Mouse (Mus musculus): ENCODE results near the gene Galnt5.
A peak's percentile ranks its signal among the peaks of the same experiment; 100 is the strongest.

The Galnt5 gene

DNA sequence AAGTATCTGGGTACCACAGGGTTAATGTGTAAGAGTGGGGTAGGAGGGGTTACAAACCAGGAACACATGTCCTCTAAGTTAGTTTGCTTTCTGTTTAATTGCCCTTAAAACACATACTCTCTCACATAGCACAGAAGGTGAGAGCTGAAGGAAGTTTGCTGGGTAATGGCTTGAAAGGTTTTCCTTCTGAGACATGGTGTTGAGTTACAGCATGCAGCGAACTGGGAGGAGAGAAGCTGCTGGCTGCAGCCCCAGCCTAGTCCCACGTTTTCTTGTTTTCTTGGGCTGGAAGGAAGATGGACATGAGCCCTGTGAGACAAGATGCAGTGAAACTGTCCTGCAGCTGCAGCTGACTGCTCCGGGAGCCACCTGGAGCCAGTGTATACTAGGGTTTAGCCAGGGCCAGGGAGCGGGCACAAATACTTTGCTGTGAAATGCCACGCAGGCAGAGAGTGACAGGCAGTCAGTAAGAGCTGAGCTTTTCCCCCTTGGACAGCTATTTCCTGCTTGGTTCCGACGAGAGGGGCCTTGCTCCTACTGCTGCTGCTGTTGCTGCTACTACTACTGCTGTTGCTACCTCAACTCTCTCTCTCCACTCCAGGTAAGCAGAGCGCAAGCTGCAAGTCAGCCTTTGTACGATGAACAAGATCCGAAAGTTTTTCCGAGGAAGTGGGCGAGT is at the start of gene Galnt5:
Galnt5 (plus strand) TSS at position 133 of the 679 bp plus-strand sequence.
- DNase-seq (ENCODE audit: low read depth, low spot score) = peak; percentile 30

DNA sequence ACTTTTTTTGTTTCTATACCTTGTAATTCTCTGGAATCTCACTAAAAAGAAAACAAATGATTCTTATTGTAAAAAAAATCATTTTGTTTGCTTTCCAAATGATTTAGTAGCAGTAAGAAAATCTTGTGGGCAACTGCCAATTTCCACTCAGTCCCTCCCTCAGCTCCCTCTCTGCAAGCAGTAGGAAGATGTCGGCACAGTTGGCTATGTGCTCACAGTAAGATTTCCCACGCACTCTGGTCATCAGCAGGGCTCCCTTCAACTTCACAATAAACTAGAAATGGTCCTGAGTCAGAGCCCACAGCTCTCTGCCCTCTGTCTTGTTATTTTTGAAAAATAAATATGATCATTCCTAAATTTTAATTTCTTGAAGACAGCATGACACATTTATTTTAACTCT is 46.1 kb upstream of the Galnt5 start:
- DNase-seq (ENCODE audit: low read depth, low spot score) = no peak

DNA sequence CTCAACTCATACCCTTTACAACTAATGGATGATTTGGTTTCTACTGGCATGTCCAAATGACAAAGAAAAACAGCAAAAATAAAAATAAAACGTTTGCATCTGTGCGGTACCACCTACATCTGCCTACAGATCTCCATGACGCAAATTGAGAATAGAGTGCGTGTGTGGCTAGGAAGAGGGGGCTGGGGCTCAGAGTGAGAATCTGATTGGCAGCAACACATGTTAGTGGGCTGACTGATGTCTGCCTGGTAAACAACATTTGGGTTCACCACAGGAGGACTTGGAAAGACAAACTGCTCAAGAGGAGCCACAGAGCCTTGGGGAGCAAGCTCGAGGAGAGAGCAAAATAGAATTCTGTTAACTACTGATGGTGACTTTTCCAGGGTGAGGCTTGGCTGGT is 36.9 kb upstream of the Galnt5 start:
- no peak for DNase-seq (ENCODE audit: low read depth, low spot score)

DNA sequence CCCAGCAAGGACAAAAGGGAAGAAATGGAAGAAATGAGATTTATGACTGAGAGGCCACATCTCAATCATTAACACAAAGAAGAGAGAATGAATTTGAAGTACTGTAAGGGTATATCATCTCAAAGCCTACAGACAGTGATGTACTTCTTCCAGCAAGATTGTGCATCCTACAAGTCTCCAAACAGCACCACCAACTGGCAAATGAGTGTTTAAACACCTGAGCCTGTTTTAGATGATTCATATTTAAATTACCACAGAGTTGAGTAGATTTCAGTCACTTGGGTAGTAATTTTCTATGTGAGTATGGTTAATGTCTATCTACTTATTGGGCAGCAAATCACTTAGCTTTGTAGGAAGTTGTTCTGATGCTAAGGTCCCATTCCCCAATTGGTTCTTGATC is 15.4 kb upstream of the Galnt5 start:
- DNase-seq (ENCODE audit: low read depth, low spot score) = no peak

DNA sequence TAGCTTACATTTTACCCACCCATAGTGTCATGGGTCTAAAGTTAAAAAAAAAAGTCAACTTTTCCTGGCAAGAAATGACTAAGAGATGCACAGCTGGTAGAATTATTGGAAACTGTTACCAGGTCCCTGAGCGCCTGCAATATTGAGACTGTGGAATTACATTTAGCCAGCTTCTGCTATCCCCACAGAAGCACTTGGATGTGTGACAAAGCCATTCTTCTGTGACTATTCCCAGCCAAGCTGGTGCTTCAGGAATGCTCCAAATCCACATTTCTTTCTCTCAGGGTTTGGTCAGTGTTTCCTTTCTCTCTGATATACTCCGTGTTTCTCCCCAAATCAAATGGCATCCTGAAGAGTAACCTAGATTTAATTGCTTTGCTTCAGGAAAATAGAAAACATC is 6.6 kb upstream of the Galnt5 start:
- no peak for DNase-seq (ENCODE audit: low read depth, low spot score)

DNA sequence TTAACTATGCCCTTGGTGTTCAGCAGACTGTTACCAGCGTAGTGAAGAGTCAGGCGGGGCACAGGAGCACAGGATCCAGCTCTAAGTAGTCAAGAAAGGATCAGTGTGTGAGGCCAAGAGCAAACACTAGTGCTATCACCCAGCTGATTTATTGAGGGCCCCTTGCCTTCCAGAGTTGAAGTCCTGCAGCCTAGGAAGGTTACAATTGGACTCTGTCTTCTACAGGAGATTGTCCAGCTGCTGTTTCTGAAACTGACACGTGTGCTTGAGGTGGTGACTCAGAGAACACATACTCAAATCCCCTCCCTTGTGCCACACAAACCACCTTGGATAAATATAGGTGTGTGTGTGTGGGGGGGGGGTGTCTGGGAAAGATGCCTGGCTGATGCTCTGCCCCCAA is 3.8 kb downstream of the Galnt5 start:
- DNase-seq (ENCODE audit: low read depth, low spot score) = peak; percentile 6

DNA sequence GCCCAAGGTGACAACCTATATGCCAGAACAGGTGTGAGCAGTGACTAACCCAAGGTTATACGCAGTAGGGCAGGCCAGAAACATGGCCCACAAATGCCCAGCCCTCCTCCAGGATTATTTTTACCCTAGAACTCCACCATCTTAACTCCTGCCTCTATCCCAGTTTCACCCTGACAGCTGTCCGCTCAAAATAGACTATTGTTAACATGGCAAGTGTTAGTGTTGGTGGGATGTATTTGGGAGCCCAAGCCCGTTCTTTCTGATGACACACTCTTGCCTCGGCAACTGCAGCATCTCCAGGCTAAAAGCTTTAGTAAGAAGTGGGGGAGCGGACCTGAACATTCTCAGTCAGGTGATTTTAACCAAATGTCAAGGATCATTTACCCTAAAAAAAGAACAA is 9.4 kb downstream of the Galnt5 start:
- no peak for DNase-seq (ENCODE audit: low read depth, low spot score)

DNA sequence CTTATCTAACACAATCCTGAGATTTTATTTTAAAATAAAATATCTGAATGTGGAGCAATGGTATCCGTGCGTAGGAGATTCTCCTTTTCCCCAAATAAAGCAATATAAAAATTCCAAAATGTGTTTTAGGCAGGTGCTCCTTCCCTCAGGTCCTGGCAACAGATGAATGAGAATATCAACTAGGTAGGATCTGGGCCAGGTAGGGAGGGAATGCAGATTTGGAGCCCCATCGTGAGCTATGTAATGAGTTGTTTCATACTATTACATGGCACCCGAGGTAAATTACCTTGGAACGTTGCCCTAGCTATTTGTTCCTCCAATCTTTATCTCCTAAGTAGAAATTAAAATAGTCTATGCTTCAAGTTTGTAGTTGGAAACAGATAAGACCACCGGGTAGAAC is 25.9 kb downstream of the Galnt5 start:
- DNase-seq (ENCODE audit: low read depth, low spot score) = no peak

DNA sequence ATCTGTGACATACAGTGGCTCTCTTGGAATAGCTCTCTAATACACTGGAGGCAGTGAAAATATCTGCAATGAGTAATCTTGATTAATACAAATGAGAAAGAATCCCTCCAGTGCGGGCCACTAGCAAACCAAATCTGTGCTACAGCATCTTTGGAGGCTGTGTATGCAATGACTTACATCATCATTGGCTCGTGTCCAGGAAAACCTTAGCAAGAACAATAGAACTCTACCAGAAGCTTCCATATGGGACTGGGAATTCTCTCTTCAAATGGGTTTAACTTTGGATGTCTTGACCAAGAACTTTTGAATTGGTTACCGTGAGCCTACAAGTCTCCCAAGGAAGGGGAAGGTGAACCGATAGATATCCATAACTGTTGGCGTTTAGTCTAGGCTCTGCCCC is 29.1 kb downstream of the Galnt5 start:
- no peak for DNase-seq (ENCODE audit: low read depth, low spot score)

DNA sequence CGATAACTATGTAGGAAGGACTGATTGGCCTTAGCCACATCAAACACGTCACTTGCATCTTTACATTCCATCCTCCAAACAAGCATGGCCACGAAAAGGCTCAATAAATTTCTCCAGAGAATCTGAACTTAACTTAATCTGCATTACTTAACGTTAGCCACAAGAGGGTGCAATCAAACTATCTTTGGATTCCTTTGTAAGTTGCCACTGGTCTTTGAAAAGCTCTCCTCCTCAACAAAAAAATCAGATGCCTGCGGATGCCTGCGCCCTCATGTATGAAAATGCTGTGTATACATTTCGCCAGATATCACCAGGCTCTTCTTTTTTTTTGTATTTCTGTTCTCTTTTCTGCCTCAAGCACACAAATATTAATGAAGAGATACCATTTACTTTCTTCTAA is 31.7 kb downstream of the Galnt5 start:
- DNase-seq (ENCODE audit: low read depth, low spot score) = peak; percentile 73

DNA sequence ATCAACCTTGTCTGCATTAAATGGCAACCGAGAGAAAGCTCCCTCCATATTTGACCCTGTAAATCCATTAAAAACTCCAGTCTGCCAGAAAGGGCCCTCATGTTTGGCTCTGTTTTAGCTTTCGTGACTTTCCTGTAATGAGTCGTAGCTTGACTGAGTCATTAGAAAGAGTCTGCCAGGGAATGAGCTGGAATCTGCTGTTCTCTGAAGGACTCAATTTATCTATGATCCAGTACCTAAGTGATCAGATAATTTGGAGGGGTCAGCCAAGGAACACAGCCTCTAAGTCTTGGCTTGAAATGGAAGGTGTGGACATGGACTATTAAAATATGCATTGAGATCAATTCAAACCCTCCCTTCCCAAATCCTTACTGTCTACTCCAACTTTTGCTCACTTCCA is 33.7 kb downstream of the Galnt5 start:
- no peak for DNase-seq (ENCODE audit: low read depth, low spot score)

DNA sequence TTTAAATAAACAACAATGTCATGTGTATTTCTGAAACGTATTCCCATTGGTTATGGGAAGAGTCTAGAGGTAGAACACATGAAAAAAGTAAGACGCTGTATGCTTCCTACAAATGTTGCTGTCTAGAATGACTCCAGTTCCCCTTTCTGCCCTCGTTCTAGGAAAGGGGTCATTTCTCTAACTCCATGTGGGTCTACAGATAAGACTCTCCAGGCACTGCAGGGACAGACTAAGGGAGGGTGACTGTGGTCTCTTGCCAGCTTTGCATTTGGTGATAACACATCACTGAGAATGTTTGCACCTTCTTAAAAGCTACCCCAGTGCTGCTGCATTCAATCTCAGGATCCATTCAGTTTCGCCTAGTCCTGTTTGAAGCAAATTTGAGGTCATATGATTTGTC is 38.0 kb downstream of the Galnt5 start:
- DNase-seq (ENCODE audit: low read depth, low spot score) = no peak

DNA sequence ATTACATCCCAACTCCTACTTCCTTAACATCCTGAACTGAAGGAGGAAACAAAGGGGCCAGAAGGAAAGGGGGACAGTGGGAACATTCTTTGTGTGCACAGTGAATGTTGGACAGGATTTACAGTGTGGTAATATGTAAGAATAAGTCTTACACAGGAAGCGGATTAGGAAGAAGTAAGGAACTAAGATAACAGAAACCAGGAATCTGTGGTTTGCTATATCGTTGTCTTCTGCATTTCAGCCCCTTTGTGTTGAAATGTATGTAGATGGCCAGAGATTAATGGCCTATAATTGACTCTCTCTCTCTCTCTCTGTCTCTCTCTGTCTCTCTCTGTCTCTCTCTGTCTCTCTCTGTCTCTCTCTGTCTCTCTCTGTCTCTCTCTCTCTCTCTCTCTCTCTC is 39.2 kb downstream of the Galnt5 start:
- DNase-seq (ENCODE audit: low read depth, low spot score) = no peak

DNA sequence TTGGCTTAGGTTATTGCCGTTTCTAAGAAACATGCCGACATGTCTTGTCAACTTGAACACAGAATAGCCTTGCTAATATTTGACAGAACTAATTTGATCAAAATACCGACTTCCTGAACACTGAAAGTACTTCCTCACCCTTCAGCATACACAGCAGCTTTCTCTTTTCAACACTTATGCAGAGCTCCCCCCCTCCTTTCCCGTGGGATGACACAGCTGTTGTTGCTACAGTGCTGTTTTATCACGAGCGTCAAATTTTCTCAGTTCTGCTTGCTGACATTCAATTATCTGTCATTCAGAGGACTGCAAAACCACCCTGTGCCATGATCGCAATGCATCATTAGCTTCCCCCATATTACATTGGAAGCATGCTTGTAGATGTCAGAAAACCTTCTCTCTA is 44.2 kb downstream of the Galnt5 start:
- no peak for DNase-seq (ENCODE audit: low read depth, low spot score)

DNA sequence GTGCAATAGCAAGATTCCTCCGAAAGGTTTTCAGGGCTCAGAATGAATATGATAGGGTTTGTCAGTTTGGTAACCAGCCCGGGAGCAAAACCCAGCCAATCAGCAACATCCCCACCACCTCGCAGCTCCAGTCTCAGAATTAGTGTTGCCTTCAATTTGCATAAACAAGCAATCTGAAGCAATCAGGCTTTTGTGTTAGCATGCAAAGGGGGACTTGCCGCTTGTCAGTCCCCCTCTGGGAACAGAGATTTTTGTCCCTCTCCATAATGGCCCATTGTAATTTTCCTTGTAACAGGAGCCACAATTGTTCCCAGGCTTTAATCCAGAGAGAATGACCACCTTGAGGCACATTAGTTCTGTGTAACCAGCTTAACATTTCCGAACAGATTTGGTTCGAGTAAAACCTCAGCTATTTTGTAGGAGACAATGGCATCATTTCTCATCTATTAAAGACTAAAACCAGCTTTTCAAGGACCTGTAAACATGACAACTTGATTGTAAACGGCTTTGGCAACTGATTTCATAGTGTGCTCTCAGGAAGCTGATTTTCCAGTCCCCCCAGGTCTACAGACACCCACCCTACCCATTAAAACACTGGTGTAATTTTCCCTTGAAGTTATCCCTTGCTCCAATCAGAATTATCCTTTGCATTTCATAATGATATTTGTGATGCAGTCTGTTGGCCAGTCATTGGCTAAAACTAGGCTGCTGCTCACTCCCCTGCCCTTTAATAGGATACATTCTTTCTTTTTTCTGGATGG is 55.3 kb downstream of the Galnt5 start, which contains the start of gene Ermn:
Ermn (minus strand) TSS at position 44 of the 761 bp plus-strand sequence.
- peak; percentile 20 for DNase-seq (ENCODE audit: low read depth, low spot score)

DNA sequence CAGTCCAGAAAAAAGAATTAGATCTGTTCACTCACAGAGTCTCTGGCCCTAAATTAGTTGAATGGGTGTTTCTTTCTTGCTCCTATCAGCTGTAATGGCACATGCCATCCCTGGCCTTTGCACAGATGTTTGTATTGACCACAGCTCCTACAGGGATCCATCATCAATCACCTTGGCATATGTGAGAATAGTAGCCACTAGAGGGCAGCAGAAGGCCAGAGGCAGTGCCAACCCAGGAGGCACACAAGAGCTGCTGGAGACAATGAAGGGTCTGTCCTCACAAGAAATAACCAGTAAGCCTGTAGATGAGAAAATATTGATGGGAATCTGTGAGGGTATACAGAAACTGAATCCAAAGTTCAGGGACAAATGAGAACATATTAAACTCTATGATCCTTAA is 57.7 kb downstream of the Galnt5 start:
- peak; percentile 90 for DNase-seq (ENCODE audit: low read depth, low spot score)

DNA sequence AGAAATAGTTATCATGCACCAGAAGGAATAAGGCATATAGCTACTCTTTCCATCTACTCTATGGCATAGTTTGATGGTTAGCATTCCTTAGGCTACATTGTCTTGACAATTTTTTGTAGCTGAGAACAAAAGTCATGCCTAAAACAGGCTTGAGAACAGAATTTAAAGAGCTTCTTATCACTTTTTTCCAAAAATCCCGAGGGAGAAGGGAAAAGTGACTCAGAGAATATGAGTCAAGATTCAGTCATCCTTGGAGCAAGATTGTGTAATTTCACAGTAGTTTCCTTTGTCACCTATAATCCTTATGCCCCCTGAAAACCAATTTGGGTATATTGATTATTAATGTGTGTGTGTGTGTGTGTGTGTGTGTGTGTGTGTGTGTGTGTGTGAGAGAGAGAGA is 82.2 kb downstream of the Galnt5 start:
- no peak for DNase-seq (ENCODE audit: low read depth, low spot score)

DNA sequence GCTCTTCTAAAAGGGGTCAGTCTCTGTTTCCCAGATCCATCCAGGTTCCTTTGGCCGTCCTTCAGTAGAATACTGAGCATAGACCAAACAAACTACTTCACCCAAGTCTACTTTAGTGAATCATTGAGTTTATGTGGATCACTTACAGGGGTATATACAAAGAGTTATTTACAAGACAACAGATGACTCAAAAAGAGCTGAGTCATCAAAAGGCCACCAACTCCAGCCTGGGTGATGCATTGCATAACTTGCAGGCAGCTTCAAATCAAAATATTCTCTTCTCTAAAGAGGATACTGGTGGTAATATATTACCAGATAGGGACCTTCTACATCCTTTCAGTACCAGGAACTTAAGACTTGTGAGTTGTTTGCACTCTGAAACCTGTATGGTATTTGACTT is 88.7 kb downstream of the Galnt5 start:
- DNase-seq (ENCODE audit: low read depth, low spot score) = no peak

DNA sequence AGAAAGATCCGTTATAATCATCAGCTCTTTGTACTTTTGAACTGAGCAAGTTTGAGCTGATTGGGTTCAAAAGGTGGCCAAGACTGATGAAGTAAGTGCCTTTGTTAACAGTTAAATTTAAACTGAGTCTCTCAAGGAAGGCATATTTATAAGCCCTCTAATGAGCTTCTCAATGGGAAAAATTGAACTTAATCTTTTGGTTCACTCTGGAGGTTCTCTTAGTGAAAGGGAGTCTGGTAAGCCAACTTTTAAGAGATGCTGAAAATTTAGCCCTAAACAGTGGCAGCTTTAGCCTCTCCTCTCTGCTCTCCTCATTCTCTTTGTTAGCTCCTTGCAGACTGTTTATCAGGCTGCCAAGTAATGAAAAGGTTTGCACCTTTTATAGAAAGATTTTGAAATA is 97.1 kb downstream of the Galnt5 start:
- no peak for DNase-seq (ENCODE audit: low read depth, low spot score)

All from mesoderm, embryonic 11.5 days (tissue).